Comparison of ENCODE assay signal across 15 mouse cellular contexts in genomic region chr10:25167365-25168194, GRCm38 (mm10).
DNase-seq lines count a peak whose midpoint lies in the region; ATAC-seq lines count a peak whose summit lies in the region.
"Had no signal": no experiment of that assay in that cellular context is flagged by ENCODE, and none has a peak within 500 bp of the region (broad histone marks: within the 10 kb centered on the region; RNA-seq: fewer than 3 reads in every experiment).

No protein-coding gene starts in this region.

- no peak overlapping the region for H3K4me3 ChIP-seq in heart, embryonic 15.5 days
- H3K4me3 ChIP-seq in intestine, embryonic 14.5 days (ENCODE audit: low read depth, low read length), result no peak overlapping the region
- H3K4me3 ChIP-seq in stomach, embryonic 14.5 days (ENCODE audit: low read depth, low read length), result no peak overlapping the region
- H3K4me3 ChIP-seq: erythroblast, embryonic 14.5 days; limb, embryonic 15.5 days had no signal

- H3K27me3 ChIP-seq in heart, embryonic 15.5 days, result no peaks in the 10 kb centered on the region
- no peaks in the 10 kb centered on the region for H3K27me3 ChIP-seq in intestine, embryonic 14.5 days (replicated peaks; ENCODE audit: control insufficient read depth, insufficient read depth, low read length)
- H3K27me3 ChIP-seq in stomach, embryonic 14.5 days (ENCODE audit: control insufficient read depth, insufficient read depth, low read length), result no peaks in the 10 kb centered on the region
- H3K27me3 ChIP-seq: limb, embryonic 15.5 days had no signal

- ATAC-seq in heart, embryonic 15.5 days (replicated peaks; ENCODE audit: insufficient number of reproducible peaks, insufficient read depth, low FRiP score, low read depth), result 0 out of 2 replicates have a peak, but pooled peaks have one; percentile 14
- 0 out of 2 replicates have a peak, but pooled peaks have one; percentile 19 for ATAC-seq in intestine, embryonic 14.5 days (replicated peaks; ENCODE audit: low FRiP score, low TSS enrichment, low read depth)
- peak; percentile 37; the same call in 1 of the 2 replicates for ATAC-seq in stomach, embryonic 14.5 days (ENCODE audit: insufficient number of reproducible peaks, insufficient read depth, low FRiP score, low read depth)
- ATAC-seq: CD4-positive, CD25-positive, alpha-beta regulatory T cell, adult 4 months had no signal

- no peaks in the 10 kb centered on the region for H3K4me1 ChIP-seq in heart, embryonic 15.5 days (replicated peaks)
- no peaks in the 10 kb centered on the region for H3K4me1 ChIP-seq in intestine, embryonic 14.5 days (replicated peaks; ENCODE audit: control insufficient read depth, insufficient read depth, low read length)
- no peaks in the 10 kb centered on the region for H3K4me1 ChIP-seq in stomach, embryonic 14.5 days (ENCODE audit: control insufficient read depth, insufficient read depth, low read length)
- H3K4me1 ChIP-seq: limb, embryonic 15.5 days had no signal

- no peak overlapping the region for H3K4me2 ChIP-seq in heart, embryonic 15.5 days
- no peak overlapping the region for H3K4me2 ChIP-seq in intestine, embryonic 14.5 days (ENCODE audit: low read length)
- H3K4me2 ChIP-seq in stomach, embryonic 14.5 days (replicated peaks; ENCODE audit: low read depth, low read length), result no peak overlapping the region
- H3K4me2 ChIP-seq: limb, embryonic 15.5 days had no signal

- H3K9ac ChIP-seq in heart, embryonic 15.5 days, result no peak overlapping the region
- H3K9ac ChIP-seq in intestine, embryonic 14.5 days (ENCODE audit: low read length), result no peak overlapping the region
- H3K9ac ChIP-seq in stomach, embryonic 14.5 days (replicated peaks; ENCODE audit: low read depth, low read length), result no peak overlapping the region
- H3K9ac ChIP-seq: limb, embryonic 15.5 days had no signal

- 66% methylated on average over 6 of the region's 6 CpGs for WGBS in heart, embryonic 15.5 days
- 77% methylated on average over 6 of the region's 6 CpGs for WGBS in intestine, embryonic 14.5 days
- 75% methylated on average over 6 of the region's 6 CpGs for WGBS in stomach, embryonic 14.5 days

- H3K27ac ChIP-seq in heart, embryonic 15.5 days, result no peak overlapping the region
- no peak overlapping the region for H3K27ac ChIP-seq in intestine, embryonic 14.5 days (ENCODE audit: low read depth)
- no peak overlapping the region for H3K27ac ChIP-seq in stomach, embryonic 14.5 days (ENCODE audit: low read length)
- H3K27ac ChIP-seq: limb, embryonic 15.5 days; macrophage had no signal

- DNase-seq in heart, adult 8-10 months (ENCODE audit: low spot score), result no peak
- peak; percentile 24 for DNase-seq in lung, postnatal 10 days
- no peak for DNase-seq in lung, postnatal 4 days
- DNase-seq in intestine, embryonic 14.5 days (ENCODE audit: low spot score), result no peak
- no peak for DNase-seq in testis, postnatal 10 days (ENCODE audit: low spot score)
- DNase-seq in left cerebral cortex, adult 9 months (ENCODE audit: low spot score in 2 of 2), result no peak
- DNase-seq: gastrocnemius, postnatal 10 days; heart, postnatal 4 days; kidney, adult 8-10 months had no signal

- no peaks in the 10 kb centered on the region for H3K36me3 ChIP-seq in heart, embryonic 15.5 days
- H3K36me3 ChIP-seq in intestine, embryonic 14.5 days (ENCODE audit: control insufficient read depth, insufficient read depth, low read length), result no peaks in the 10 kb centered on the region
- no peaks in the 10 kb centered on the region for H3K36me3 ChIP-seq in stomach, embryonic 14.5 days (ENCODE audit: control insufficient read depth, insufficient read depth, low read length)
- H3K36me3 ChIP-seq: limb, embryonic 15.5 days had no signal

- H3K9me3 ChIP-seq in heart, embryonic 15.5 days (replicated peaks), result no peaks in the 10 kb centered on the region
- no peaks in the 10 kb centered on the region for H3K9me3 ChIP-seq in intestine, embryonic 14.5 days (ENCODE audit: control insufficient read depth, low read length)
- H3K9me3 ChIP-seq in stomach, embryonic 14.5 days (ENCODE audit: control insufficient read depth, low read depth, low read length), result no peaks in the 10 kb centered on the region
- H3K9me3 ChIP-seq: limb, embryonic 15.5 days had no signal
